Mouse (Mus musculus): ENCODE results near the gene Aff3. TPM values are rescaled to one million over a fixed set of nuclear protein-coding genes. Genes with fewer than 3 reads are reported as not detected.

Gene Aff3
- polyA plus RNA-seq, 1 experiment from 2014 or later, result 2.1 TPM

DNA sequence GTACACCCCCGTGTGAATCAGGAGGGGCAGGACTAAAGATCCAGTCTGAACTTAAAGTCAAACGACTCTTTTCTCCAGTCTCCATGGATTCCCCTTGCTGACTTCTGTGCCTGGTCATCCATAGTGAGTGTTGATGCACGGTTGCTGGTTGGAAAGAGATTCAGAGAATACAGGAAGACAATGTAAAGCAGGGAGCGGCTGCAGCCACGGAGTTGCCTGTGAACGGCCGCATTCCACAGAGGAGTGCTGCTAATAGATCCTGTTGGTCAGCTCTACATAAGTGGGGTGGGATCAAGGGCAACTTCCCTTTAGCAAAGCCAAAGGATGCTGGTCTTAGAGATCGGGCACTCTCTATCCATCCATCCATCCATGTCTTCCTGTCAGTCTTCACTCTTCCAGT is 410.3 kb downstream of the Aff3 start:
- Histone ChIP-seq H3K27me3 (replicated peaks; ENCODE audit: control insufficient read depth, insufficient read depth, low read length) (no peaks in the 10 kb centered on the region), H3K27ac (ENCODE audit: low read depth, low read length) (no peak overlapping the region), H3K4me2 (replicated peaks; ENCODE audit: low read depth) (no peak overlapping the region), H3K9ac (ENCODE audit: low read depth, low read length) (no peak overlapping the region), H3K4me3 (ENCODE audit: low read depth, low read length) (no peak overlapping the region), H3K36me3 (ENCODE audit: control insufficient read depth, insufficient read depth) (no peaks in the 10 kb centered on the region), H3K4me1 (replicated peaks; ENCODE audit: control insufficient read depth, insufficient read depth, low read length) (peaks cover 7% of the 10 kb centered on the region; the same call in 1 of the 2 replicates), H3K9me3 (ENCODE audit: control insufficient read depth) (no peaks in the 10 kb centered on the region)
- 64% methylated on average over 8 of the region's 8 CpGs for WGBS
- no peak for TF ChIP-seq CTCF (IDR thresholded peaks at IDR 0.05; ENCODE audit: low read depth)
- no peak for ATAC-seq

DNA sequence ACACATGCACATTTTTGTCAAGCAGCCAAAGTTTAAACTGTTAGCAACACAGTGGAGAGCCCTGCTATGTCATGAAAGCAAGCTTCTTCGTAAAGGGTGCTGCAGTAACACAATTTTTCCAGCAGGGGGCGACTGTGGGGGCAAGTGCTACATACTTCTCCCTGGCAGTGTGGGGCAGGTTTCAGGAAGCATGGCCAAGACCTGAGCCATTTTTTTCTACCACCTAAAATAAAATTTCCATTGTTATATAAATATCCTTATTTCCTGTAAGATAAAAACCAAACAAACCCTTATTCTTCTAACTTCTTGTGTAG is 412.0 kb downstream of the Aff3 start:
- 32% methylated on average over 2 of the region's 2 CpGs for WGBS
- Histone ChIP-seq H3K36me3 (ENCODE audit: control insufficient read depth, insufficient read depth) (no peaks in the 10 kb centered on the region), H3K27me3 (replicated peaks; ENCODE audit: control insufficient read depth, insufficient read depth, low read length) (no peaks in the 10 kb centered on the region), H3K4me2 (replicated peaks; ENCODE audit: low read depth) (no peak overlapping the region), H3K4me1 (replicated peaks; ENCODE audit: control insufficient read depth, insufficient read depth, low read length) (peaks cover 7% of the 10 kb centered on the region; the same call in 1 of the 2 replicates), H3K4me3 (ENCODE audit: low read depth, low read length) (no peak overlapping the region), H3K27ac (ENCODE audit: low read depth, low read length) (no peak overlapping the region), H3K9me3 (ENCODE audit: control insufficient read depth) (no peaks in the 10 kb centered on the region), H3K9ac (ENCODE audit: low read depth, low read length) (no peak overlapping the region)
- peak; percentile 46; the same call in 1 of the 2 replicates for ATAC-seq
- TF ChIP-seq CTCF (IDR thresholded peaks at IDR 0.05; ENCODE audit: low read depth), result peak; percentile 83

DNA sequence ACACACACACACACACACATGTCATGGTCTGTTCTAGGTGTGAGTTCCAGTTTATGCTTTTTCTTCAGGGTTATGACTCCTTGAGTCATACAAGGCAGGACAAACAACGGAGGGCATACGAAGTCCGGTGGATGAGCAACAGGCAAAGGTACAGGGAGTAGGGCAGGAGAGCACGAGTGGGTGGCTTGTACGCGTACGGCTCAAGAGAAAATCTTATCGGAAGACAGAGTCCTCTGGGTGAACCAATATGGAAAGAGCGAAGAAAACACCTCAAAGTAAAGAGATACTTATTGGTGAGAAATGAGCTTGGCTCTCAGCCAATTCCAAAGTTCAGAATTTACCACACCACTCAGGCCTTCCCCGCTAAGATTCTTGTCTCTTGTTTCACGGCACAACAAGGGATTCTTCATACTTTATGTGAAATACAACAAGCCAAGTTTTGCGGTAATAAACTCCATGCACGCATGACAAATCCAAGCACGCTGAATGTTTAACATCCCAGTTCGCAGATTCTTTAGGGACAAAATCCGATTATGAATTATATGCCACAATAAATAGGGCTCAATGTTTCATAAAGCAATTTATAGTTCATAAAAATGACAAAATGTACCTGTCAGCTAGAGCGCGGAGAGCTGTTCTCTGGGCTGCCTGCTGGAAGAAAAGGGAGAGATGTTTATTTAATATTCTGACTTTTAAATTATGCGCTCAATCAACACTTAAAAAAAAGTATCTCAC is 412.6 kb downstream of the Aff3 start:
- H3K36me3 ChIP-seq (ENCODE audit: control insufficient read depth, insufficient read depth), result no peaks in the 10 kb centered on the region
- no peak overlapping the region for H3K4me3 ChIP-seq (ENCODE audit: low read depth, low read length)
- H3K27ac ChIP-seq (ENCODE audit: low read depth, low read length), result peak overlapping the region; percentile 41; the same call in 1 of the 2 replicates
- H3K9ac ChIP-seq (ENCODE audit: low read depth, low read length), result no peak overlapping the region
- 36% methylated on average over 19 of the region's 19 CpGs for WGBS
- TF ChIP-seq CTCF (IDR thresholded peaks at IDR 0.05; ENCODE audit: low read depth), result no peak
- H3K4me2 ChIP-seq (replicated peaks; ENCODE audit: low read depth), result peak overlapping the region; percentile 48
- H3K9me3 ChIP-seq (ENCODE audit: control insufficient read depth), result no peaks in the 10 kb centered on the region
- ATAC-seq, result peak; percentile 60
- peaks cover 7% of the 10 kb centered on the region; the same call in 1 of the 2 replicates for H3K4me1 ChIP-seq (replicated peaks; ENCODE audit: control insufficient read depth, insufficient read depth, low read length)
- H3K27me3 ChIP-seq (replicated peaks; ENCODE audit: control insufficient read depth, insufficient read depth, low read length), result no peaks in the 10 kb centered on the region

DNA sequence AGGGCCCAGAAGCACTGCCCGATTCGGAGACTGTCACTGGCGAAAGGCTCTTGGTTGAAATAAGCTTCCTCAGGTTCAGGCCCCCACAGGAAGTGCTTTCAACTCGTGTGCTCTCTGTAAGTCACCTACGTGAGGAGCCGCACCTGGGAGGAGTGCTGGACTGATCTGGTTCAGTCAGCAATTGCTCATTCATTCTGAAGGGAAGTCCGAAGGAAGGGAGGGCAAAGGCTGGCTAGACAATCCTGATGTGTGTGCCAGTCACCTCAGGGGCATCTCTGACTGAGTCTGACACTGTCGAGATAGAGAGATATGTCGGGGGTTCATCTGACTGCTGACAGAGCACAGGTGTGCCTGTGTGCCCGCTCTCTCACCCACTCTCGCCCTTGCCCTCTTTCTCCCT is 413.3 kb downstream of the Aff3 start:
- Histone ChIP-seq H3K27ac (ENCODE audit: low read depth, low read length) (0 out of 2 replicates have a peak overlapping the region, but pooled peaks have one; percentile 41), H3K9ac (ENCODE audit: low read depth, low read length) (no peak overlapping the region), H3K4me1 (replicated peaks; ENCODE audit: control insufficient read depth, insufficient read depth, low read length) (peaks cover 7% of the 10 kb centered on the region; the same call in 1 of the 2 replicates), H3K4me3 (ENCODE audit: low read depth, low read length) (no peak overlapping the region), H3K27me3 (replicated peaks; ENCODE audit: control insufficient read depth, insufficient read depth, low read length) (no peaks in the 10 kb centered on the region), H3K9me3 (ENCODE audit: control insufficient read depth) (no peaks in the 10 kb centered on the region), H3K4me2 (replicated peaks; ENCODE audit: low read depth) (peak overlapping the region; percentile 48), H3K36me3 (ENCODE audit: control insufficient read depth, insufficient read depth) (no peaks in the 10 kb centered on the region)
- WGBS, result 62% methylated on average over 11 of the region's 11 CpGs
- no peak for TF ChIP-seq CTCF (IDR thresholded peaks at IDR 0.05; ENCODE audit: low read depth)
- peak; percentile 74 for ATAC-seq

DNA sequence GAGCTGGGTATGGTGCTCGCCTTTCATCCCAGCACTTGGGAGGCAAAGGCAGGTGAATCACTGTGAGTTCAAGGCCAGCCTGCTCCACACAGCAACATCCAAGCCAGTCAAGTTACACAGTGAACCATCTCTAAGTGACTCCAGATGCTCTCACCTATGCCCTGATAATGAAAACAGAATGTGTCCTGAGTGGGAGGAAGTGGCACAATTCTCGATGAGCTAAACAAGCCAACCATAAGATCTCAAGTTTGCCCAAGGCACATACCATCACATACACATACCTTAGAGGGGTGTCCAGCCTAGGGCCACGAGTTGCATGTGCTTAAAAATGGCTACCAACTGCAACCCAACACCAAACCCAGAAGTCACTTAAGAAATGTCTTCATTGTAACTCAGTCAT is 414.5 kb downstream of the Aff3 start:
- Histone ChIP-seq H3K9ac (ENCODE audit: low read depth, low read length) (no peak overlapping the region), H3K36me3 (ENCODE audit: control insufficient read depth, insufficient read depth) (no peaks in the 10 kb centered on the region; the same call in 1 of the 2 replicates), H3K4me3 (ENCODE audit: low read depth, low read length) (no peak overlapping the region), H3K27me3 (replicated peaks; ENCODE audit: control insufficient read depth, insufficient read depth, low read length) (no peaks in the 10 kb centered on the region), H3K4me2 (replicated peaks; ENCODE audit: low read depth) (no peak overlapping the region), H3K9me3 (ENCODE audit: control insufficient read depth) (no peaks in the 10 kb centered on the region), H3K4me1 (replicated peaks; ENCODE audit: control insufficient read depth, insufficient read depth, low read length) (peaks cover 7% of the 10 kb centered on the region; the same call in 1 of the 2 replicates), H3K27ac (ENCODE audit: low read depth, low read length) (no peak overlapping the region)
- no peak for TF ChIP-seq CTCF (IDR thresholded peaks at IDR 0.05; ENCODE audit: low read depth)
- WGBS, result 90% methylated on average over 3 of the region's 3 CpGs
- ATAC-seq, result no peak

DNA sequence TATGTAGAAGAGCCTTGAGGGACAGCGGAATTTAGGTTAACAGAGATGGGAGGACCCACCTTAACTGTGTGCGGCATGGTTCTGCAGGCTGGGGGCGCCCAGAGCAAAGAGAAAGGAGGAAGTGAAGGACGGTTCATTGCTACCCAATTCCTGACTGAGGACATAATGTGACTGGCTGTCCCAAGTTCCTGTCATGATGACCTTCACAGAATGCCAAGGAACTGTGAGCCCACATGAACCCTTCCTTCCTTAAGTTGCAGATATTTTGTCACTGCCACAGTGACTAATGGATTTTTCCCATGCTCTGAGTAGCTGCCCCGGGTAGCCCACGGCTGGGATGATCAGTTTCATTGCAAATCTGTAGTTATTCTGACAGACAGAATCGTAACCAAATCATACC is 415.2 kb downstream of the Aff3 start:
- H3K9me3 ChIP-seq (ENCODE audit: control insufficient read depth), result no peaks in the 10 kb centered on the region
- H3K27me3 ChIP-seq (replicated peaks; ENCODE audit: control insufficient read depth, insufficient read depth, low read length), result no peaks in the 10 kb centered on the region
- H3K27ac ChIP-seq (ENCODE audit: low read depth, low read length), result no peak overlapping the region
- TF ChIP-seq CTCF (IDR thresholded peaks at IDR 0.05; ENCODE audit: low read depth), result no peak
- no peak overlapping the region for H3K4me2 ChIP-seq (replicated peaks; ENCODE audit: low read depth)
- ATAC-seq, result no peak
- WGBS, result 91% methylated on average over 7 of the region's 7 CpGs
- no peak overlapping the region for H3K4me3 ChIP-seq (ENCODE audit: low read depth, low read length)
- no peak overlapping the region for H3K9ac ChIP-seq (ENCODE audit: low read depth, low read length)
- H3K4me1 ChIP-seq (replicated peaks; ENCODE audit: control insufficient read depth, insufficient read depth, low read length), result peaks cover 7% of the 10 kb centered on the region; the same call in 1 of the 2 replicates
- no peaks in the 10 kb centered on the region; the same call in 1 of the 2 replicates for H3K36me3 ChIP-seq (ENCODE audit: control insufficient read depth, insufficient read depth)
